Mouse (Mus musculus) limb, embryonic 11.5 days (tissue): ENCODE measurements around the gene Ube2a. TPM values are rescaled to one million over a fixed set of nuclear protein-coding genes. Genes with fewer than 3 reads are reported as not detected.

Source experiments
- ATAC-seq: fragments of 200-750 bp; cut with Nextera tagmentation; 2 replicates; pipeline ENCODE4 v1.8.0; 2017; ENCODE audit warnings: low read depth; ENCODE audit not compliant: insufficient number of reproducible peaks, low FRiP score, low TSS enrichment
- DNase-seq: peaks from one replicate; pipeline ENCODE4 v3.0.0-alpha.2; 2015; ENCODE audit warnings: low spot score
- H3K27ac ChIP-seq: fragments of 300-500 bp; sonication (generic); replicated peaks from 2 replicates; pipeline ENCODE4 v1.5.1; 2014; ENCODE audit warnings: low read depth, mild to moderate bottlenecking, low read length
- H3K27me3 ChIP-seq: fragments of 300-500 bp; sonication (generic); 2 replicates; pipeline ENCODE4 v1.6.1; 2014; ENCODE audit warnings: mild to moderate bottlenecking, low read length, mixed read lengths; ENCODE audit not compliant: control insufficient read depth, insufficient read depth
- H3K36me3 ChIP-seq: fragments of 300-500 bp; sonication (generic); 2 replicates; pipeline ENCODE4 v1.6.1; 2014; ENCODE audit warnings: mild to moderate bottlenecking, low read length, moderate library complexity, mixed read lengths; ENCODE audit not compliant: control insufficient read depth, insufficient read depth
- H3K4me1 ChIP-seq: fragments of 300-500 bp; sonication (generic); 2 replicates; pipeline ENCODE4 v1.6.1; 2014; ENCODE audit warnings: low read length, mixed read lengths; ENCODE audit not compliant: control insufficient read depth, insufficient read depth
- H3K4me2 ChIP-seq: fragments of 300-500 bp; sonication (generic); 2 replicates; pipeline ENCODE4 v1.6.1; 2014; ENCODE audit warnings: low read depth, mild to moderate bottlenecking, moderate library complexity; ENCODE audit not compliant: severe bottlenecking
- H3K4me3 ChIP-seq: fragments of 300-500 bp; sonication (generic); 2 replicates; pipeline ENCODE4 v1.5.1; 2014; ENCODE audit warnings: low read depth, low read length
- H3K9ac ChIP-seq: fragments of 300-500 bp; sonication (generic); 2 replicates; pipeline ENCODE4 v1.6.1; 2014; ENCODE audit warnings: mild to moderate bottlenecking, low read length
- H3K9me3 ChIP-seq: fragments of 300-500 bp; sonication (generic); 2 replicates; pipeline ENCODE4 v1.6.1; 2016; ENCODE audit warnings: low read length; ENCODE audit not compliant: control insufficient read depth
- WGBS: fragments of 180-500 bp; shearing (Covaris S2); extraction: QIAGEN DNeasy Blood & Tissue Kit; methylation state at CpG from one replicate; pipeline ENCODE4 v1.1.7; 2014; 5-methylcytosine and 5-hydroxymethylcytosine counted together
- polyA plus RNA-seq: library from polyadenylated mRNA; unstranded; fragments of >200 nt; fragmentation: Nextera tagmentation; extraction: Ambion mirVana; gene quantifications from 2 replicates; pipeline ENCODE4 v1.2.1, GENCODE M21; 2014

Ube2a gene
- polyA plus RNA-seq, 1 experiment from 2014 or later = 124 TPM

- DNase-seq = no peak
- H3K4me1 ChIP-seq = no peaks in the 10 kb centered on the region
- no peak overlapping the region for H3K4me3 ChIP-seq
- H3K27ac ChIP-seq = no peak overlapping the region
- no peaks in the 10 kb centered on the region for H3K9me3 ChIP-seq
- H3K36me3 ChIP-seq = no peaks in the 10 kb centered on the region
- no peaks in the 10 kb centered on the region for H3K27me3 ChIP-seq
- ATAC-seq = no peak
- H3K9ac ChIP-seq = no peak overlapping the region
- 84% methylated on average over 7 of the region's 7 CpGs for WGBS
- H3K4me2 ChIP-seq = no peak overlapping the region
Observed at GRCm38 (mm10) chrX:36839391-36839790, 34.3 kb upstream of the Ube2a start.

DNA sequence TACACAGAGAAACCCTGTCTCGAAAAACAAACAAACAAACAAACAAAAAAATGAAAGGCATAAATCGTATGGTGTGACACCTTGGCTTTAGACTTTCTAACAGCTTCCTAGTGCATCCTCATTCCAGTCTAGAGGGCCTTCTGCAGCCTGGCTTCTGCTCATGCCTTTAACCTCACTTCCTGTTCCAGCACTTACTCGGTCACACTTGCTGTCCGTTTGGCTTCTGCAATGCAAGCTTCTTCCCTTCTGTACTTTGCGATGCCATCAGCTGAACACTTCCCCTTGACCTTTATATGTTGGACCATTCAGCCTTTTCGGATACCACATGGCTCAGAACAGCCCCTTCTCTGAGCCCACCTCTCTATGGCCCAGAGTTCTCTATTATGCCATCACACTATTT lies 32.0 kb upstream of the Ube2a start:
- no peaks in the 10 kb centered on the region for H3K4me1 ChIP-seq
- no peak for DNase-seq
- no peak overlapping the region for H3K9ac ChIP-seq
- H3K4me2 ChIP-seq = no peak overlapping the region
- no peaks in the 10 kb centered on the region for H3K9me3 ChIP-seq
- no peak overlapping the region for H3K27ac ChIP-seq
- ATAC-seq = no peak
- H3K27me3 ChIP-seq = no peaks in the 10 kb centered on the region
- no peaks in the 10 kb centered on the region for H3K36me3 ChIP-seq
- 86% methylated on average over 6 of the region's 6 CpGs for WGBS
- no peak overlapping the region for H3K4me3 ChIP-seq

GRCm38 (mm10) chrX:36843346-36843990 lies 30.2 kb upstream of the Ube2a start:
- no peak overlapping the region for H3K9ac ChIP-seq

DNA sequence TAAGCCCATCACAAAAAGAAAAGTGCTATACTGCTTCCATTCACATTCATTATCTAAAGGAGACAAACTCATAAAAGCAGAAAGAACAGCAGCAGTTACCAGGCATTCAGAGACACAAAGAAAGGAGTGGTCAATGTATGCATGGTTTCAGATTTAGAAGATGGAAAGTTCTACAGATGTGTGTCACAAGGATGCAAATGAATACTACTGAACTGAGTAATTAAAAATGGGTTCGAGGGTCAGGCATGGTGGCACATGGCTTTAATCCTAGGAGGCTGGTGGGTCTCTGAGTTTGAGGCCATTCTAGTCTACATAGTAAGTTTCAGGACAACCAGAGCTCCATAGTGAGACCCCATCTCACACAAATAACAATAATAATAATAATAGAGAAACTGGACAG lies 26.5 kb upstream of the Ube2a start:
- WGBS = 91% methylated on average over 1 of the region's 1 CpGs
- no peak overlapping the region for H3K4me3 ChIP-seq

More at GRCm38 (mm10) chrX:36843346-36843990, 30.2 kb upstream of the Ube2a start:
- Histone ChIP-seq H3K4me1 (no peaks in the 10 kb centered on the region), H3K36me3 (no peaks in the 10 kb centered on the region), H3K4me3 (no peak overlapping the region), H3K27me3 (no peaks in the 10 kb centered on the region), H3K27ac (no peak overlapping the region), H3K9me3 (no peaks in the 10 kb centered on the region), H3K4me2 (no peak overlapping the region)
- WGBS = 80% methylated on average over 4 of the region's 4 CpGs
- ATAC-seq (no peak), DNase-seq (no peak)

DNA sequence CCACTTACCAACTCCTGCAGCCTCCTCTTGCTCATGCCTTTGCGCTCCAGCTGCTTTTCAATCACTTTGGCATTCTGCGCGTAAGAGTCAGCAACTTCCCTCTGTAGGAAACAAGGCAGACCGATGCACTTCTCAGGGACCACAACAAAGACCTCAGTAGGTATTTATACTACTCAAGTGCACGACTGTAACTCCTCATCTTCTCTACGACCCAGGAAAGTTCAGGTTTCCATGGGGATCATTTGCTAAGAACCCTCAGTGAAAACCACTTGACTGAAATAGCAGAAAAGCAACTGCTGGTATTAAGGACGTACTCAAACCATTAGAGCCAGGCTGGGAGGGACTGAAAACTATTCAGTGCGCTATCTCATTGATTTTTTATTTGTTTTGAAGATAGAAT lies 21.1 kb upstream of the Ube2a start:
- no peak overlapping the region for H3K27ac ChIP-seq
- no peaks in the 10 kb centered on the region for H3K27me3 ChIP-seq
- H3K9me3 ChIP-seq = no peaks in the 10 kb centered on the region
- no peaks in the 10 kb centered on the region for H3K4me1 ChIP-seq
- H3K36me3 ChIP-seq = no peaks in the 10 kb centered on the region
- DNase-seq (no peak), ATAC-seq (no peak)
- H3K4me2 ChIP-seq = no peak overlapping the region
- H3K4me3 ChIP-seq = no peak overlapping the region
- no peak overlapping the region for H3K9ac ChIP-seq
- 90% methylated on average over 8 of the region's 8 CpGs for WGBS

More for the DNA sequence above, 26.5 kb upstream of the Ube2a start:
- no peaks in the 10 kb centered on the region for H3K36me3 ChIP-seq
- no peak overlapping the region for H3K4me2 ChIP-seq
- DNase-seq (no peak), ATAC-seq (no peak)
- H3K27ac ChIP-seq = no peak overlapping the region
- H3K27me3 ChIP-seq = no peaks in the 10 kb centered on the region
- H3K9ac ChIP-seq = no peak overlapping the region
- H3K4me1 ChIP-seq = no peaks in the 10 kb centered on the region
- H3K9me3 ChIP-seq = no peaks in the 10 kb centered on the region

GRCm38 (mm10) chrX:36863766-36864608 lies 9.7 kb upstream of the Ube2a start:
- Histone ChIP-seq H3K27me3 (no peaks in the 10 kb centered on the region), H3K4me3 (peak overlapping the region; percentile 39), H3K9me3 (no peaks in the 10 kb centered on the region), H3K4me2 (peak overlapping the region; percentile 34), H3K9ac (no peak overlapping the region), H3K27ac (no peak overlapping the region), H3K4me1 (no peaks in the 10 kb centered on the region), H3K36me3 (no peaks in the 10 kb centered on the region)
- WGBS = 19% methylated on average over 40 of the region's 44 CpGs
- DNase-seq = peak; percentile 81
- ATAC-seq = peak; percentile 68; the same call in 1 of the 2 replicates

GRCm38 (mm10) chrX:36864609-36865328 lies 8.9 kb upstream of the Ube2a start:
- Histone ChIP-seq H3K9me3 (no peaks in the 10 kb centered on the region), H3K27ac (no peak overlapping the region), H3K9ac (no peak overlapping the region), H3K4me2 (peak overlapping the region; percentile 20; the same call in 1 of the 2 replicates), H3K4me3 (peak overlapping the region; percentile 39; the same call in 1 of the 2 replicates), H3K27me3 (no peaks in the 10 kb centered on the region), H3K36me3 (no peaks in the 10 kb centered on the region), H3K4me1 (no peaks in the 10 kb centered on the region)
- ATAC-seq (no peak), DNase-seq (no peak)
- 59% methylated on average over 8 of the region's 8 CpGs for WGBS

- DNase-seq (no peak), ATAC-seq (no peak)
- H3K9ac ChIP-seq = no peak overlapping the region
- H3K4me3 ChIP-seq = no peak overlapping the region
- no peak overlapping the region for H3K4me2 ChIP-seq
- H3K9me3 ChIP-seq = no peaks in the 10 kb centered on the region
- no peak overlapping the region for H3K27ac ChIP-seq
- WGBS = 82% methylated on average over 3 of the region's 3 CpGs
- H3K4me1 ChIP-seq = 0 out of 2 replicates have a peak, but pooled peaks cover under 1% of the 10 kb centered on the region
- no peaks in the 10 kb centered on the region for H3K27me3 ChIP-seq
- no peaks in the 10 kb centered on the region for H3K36me3 ChIP-seq
Observed at GRCm38 (mm10) chrX:36870372-36870771, 3.3 kb upstream of the Ube2a start.
